Mouse (Mus musculus) right cerebral cortex, postnatal 14 days (tissue): ENCODE results near the gene Gm10681.
"Not testable (repeated sequence)": the region's sequence is repeated elsewhere in the genome, so short reads cannot be mapped to it uniquely, and the experiment has no call there.

Experiments
- DNase-seq: peaks from one replicate; pipeline ENCODE4 v3.0.0; 2022

Gene Gm10681

DNA sequence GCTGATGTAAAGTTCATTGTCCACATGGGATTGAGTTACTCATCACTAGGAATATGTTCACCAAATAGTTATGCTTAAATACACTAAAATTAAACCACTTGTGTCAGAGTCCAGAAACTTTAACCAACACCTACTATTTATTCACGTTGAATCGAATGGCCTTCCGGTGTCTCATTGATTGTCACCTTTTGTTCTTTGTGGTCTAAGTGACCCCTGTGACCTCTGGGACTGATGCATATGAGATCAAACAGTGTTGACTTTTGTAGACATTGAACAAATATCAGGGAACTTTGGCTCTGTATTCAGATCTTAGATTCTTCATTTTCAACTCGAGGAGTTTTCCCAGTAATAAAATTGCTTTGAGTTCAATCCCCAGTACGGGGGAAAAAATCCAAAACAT lies 81.4 kb downstream of the Gm10681 start:
- not testable (repeated sequence) for DNase-seq
